Mouse (Mus musculus) liver, embryonic 14.5 days (tissue): ENCODE results near the gene Arid1a.

ENCODE experiments used
- CTCF ChIP-seq: IDR thresholded peaks from 2 replicates; pipeline ENCODE4 v1.5.1; 2016; ENCODE audit warnings: antibody characterized with exemption, low read depth, control low read depth
- EP300 ChIP-seq: IDR thresholded peaks from 2 replicates; pipeline ENCODE4 v1.6.1; 2016; ENCODE audit warnings: antibody characterized with exemption, low read depth

DNA sequence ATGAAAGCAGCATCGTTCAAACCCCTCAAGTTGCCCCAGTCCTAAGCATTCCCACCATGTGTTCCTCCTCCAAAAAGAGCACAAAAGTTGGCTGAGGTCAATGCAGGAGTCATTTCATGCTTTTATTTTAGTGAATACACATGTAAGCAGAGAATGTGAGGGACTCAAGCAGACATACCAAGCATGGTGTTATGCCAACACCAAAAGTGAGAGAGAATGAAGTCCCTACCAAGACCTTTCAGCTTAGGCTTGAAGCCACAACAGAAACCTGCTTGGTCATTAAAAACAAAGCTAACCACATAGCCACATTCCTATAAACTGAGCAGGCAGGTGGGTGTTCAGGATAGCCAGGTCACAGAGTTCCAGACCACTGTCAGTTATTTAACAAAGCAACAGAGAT, 49.1 kb downstream of the Arid1a start:
- TF ChIP-seq CTCF (no peak), EP300 (no peak)
